Mouse (Mus musculus) ES-E14 (cell line): ENCODE results near the gene Mmp28. TPM values are rescaled to one million over a fixed set of nuclear protein-coding genes. Genes with fewer than 3 reads are reported as not detected.

Experiments used
- DNase-seq: peaks from one replicate; pipeline ENCODE4 v3.0.0-alpha.2; 2013; ENCODE audit warnings: low read depth, low spot score
- H3K27ac ChIP-seq: 2 replicates; pipeline ENCODE4 v1.5.1; 2012; ENCODE audit warnings: low read depth, mild to moderate bottlenecking, low read length, moderate library complexity, mixed read lengths; ENCODE audit not compliant: poor library complexity, insufficient read depth, severe bottlenecking
- H3K36me3 ChIP-seq: 2 replicates; pipeline ENCODE4 v1.6.1; 2012; ENCODE audit warnings: mild to moderate bottlenecking, low read length, moderate library complexity, mixed read lengths; ENCODE audit not compliant: control insufficient read depth, poor library complexity, insufficient read depth, severe bottlenecking
- H3K4me1 ChIP-seq, 2 experiments: fragments of 150-350 bp in 1 of 2; sonication (generic) in 1 of 2; 2 replicates each; pipeline ENCODE4 v1.6.1; 2012; ENCODE audit warnings: low read length in 2 of 2, mild to moderate bottlenecking in 1 of 2, mixed read lengths in 1 of 2; ENCODE audit not compliant: control insufficient read depth in 2 of 2, insufficient read depth in 2 of 2, poor library complexity in 1 of 2
- H3K4me3 ChIP-seq, 2 experiments: fragments of 150-350 bp in 1 of 2; sonication (generic) in 1 of 2; 2 replicates each; pipeline ENCODE4 v1.5.1; 2012; ENCODE audit warnings: low read length in 2 of 2, low read depth in 1 of 2, mild to moderate bottlenecking in 1 of 2, mixed read lengths in 1 of 2; ENCODE audit not compliant: insufficient read depth in 1 of 2, poor library complexity in 1 of 2, severe bottlenecking in 1 of 2
- H3K9ac ChIP-seq: 2 replicates; pipeline ENCODE4 v1.6.1; 2012; ENCODE audit warnings: low read depth, mild to moderate bottlenecking, low read length, mixed read lengths; ENCODE audit not compliant: poor library complexity, insufficient read depth, severe bottlenecking
- H3K9me3 ChIP-seq: fragments of 150-350 bp; sonication (generic); 2 replicates; pipeline ENCODE4 v1.6.1; 2012; ENCODE audit warnings: low read depth, mild to moderate bottlenecking, low read length; ENCODE audit not compliant: control insufficient read depth, insufficient read depth
- CHD2 ChIP-seq: IDR thresholded peaks from 2 replicates; pipeline ENCODE4 v1.6.1; 2014; ENCODE audit warnings: mild to moderate bottlenecking, low read depth, low read length, inconsistent platforms
- HCFC1 ChIP-seq: IDR thresholded peaks from 2 replicates; pipeline ENCODE4 v1.6.1; 2012; ENCODE audit warnings: low read length, inconsistent platforms, borderline replicate concordance; ENCODE audit not compliant: insufficient read depth
- MAFK ChIP-seq: IDR thresholded peaks from 2 replicates; pipeline ENCODE4 v1.6.1; 2014; ENCODE audit warnings: mild to moderate bottlenecking, low read depth, low read length, inconsistent platforms; ENCODE audit not compliant: insufficient read depth
- ZC3H11A ChIP-seq: IDR thresholded peaks from 2 replicates; pipeline ENCODE4 v1.6.1; 2012; ENCODE audit warnings: low read depth, mild to moderate bottlenecking, inconsistent platforms, low read length, borderline replicate concordance
- ZNF384 ChIP-seq: IDR thresholded peaks from 2 replicates; pipeline ENCODE4 v1.6.1; 2012; ENCODE audit warnings: low read depth, low read length, inconsistent platforms
- in situ Hi-C, 2 experiments: fragments of 600-800 bp; cut with MboI; formaldehyde crosslinking; loops; one replicate each; pipeline ENCODE4 v1.15.1; 2025; ENCODE audit warnings: low sequenced_read_pairs in 2 of 2, inconsistent platforms in 1 of 2; ENCODE audit not compliant: unreplicated experiment in 2 of 2
- total RNA-seq: library from RNA; depleted of rRNA; stranded (reverse); fragments of 300-350 nt; gene quantifications from 2 replicates; pipeline ENCODE4 v1.2.3, GENCODE M21; 2012

Gene Mmp28
- total RNA-seq, 1 experiment, result 1.3 TPM

DNA sequence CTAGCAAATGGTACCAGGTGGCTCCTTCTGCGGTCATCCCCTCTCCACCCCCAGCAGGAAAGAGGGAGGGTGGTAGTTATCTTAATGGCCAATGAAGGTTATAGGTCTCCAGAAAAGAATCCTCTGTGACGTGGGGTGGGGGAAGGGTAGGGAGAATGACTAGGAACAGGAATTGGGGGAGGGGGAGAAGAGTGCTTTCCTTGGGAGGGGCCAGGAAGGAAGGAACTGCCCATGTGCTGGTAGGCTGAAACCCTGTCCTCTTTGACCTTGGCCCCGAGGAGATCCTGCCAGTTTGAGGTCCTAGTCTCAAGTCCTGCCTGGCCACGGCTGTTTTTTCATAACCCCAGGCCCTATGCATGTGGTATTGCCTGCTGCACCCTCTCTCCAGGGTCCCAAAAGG, 13.6 kb downstream of the Mmp28 start:
- TF ChIP-seq ZC3H11A, result no peak
- no peak for TF ChIP-seq MAFK
- TF ChIP-seq HCFC1, result no peak
- no peak for TF ChIP-seq CHD2
- TF ChIP-seq ZNF384, result no peak
- H3K9me3 ChIP-seq, result no peaks in the 10 kb centered on the region
- no peak for DNase-seq
- H3K4me3 ChIP-seq, result no peak overlapping the region
- H3K4me1 ChIP-seq, result peaks cover 4 to 21% of the 10 kb centered on the region in 2 experiments
- H3K27ac ChIP-seq, result peak overlapping the region; percentile 70; the same call in 1 of the 2 replicates
- in situ Hi-C loops, result no loop called here
- no peaks in the 10 kb centered on the region for H3K36me3 ChIP-seq
- peak overlapping the region; percentile 61 for H3K9ac ChIP-seq

DNA sequence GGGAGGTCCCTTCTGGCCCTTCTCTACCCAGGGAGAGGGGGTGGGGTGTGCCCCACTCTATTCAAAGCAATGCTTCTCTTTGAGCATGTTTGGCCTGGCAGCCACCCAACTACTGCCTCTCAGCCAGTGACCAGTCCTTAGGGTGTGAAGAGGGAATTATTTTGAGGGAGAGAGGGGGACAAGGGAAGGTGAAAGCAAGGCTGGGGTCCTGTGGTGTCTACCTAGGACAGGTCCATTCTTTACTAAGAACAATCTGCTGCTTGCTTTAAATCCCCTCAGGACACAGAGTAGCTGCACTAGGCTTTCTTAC, 14.0 kb downstream of the Mmp28 start:
- no peak overlapping the region for H3K9ac ChIP-seq
- no peak for DNase-seq
- peaks cover 4 to 24% of the 10 kb centered on the region in 2 experiments for H3K4me1 ChIP-seq
- no peak for TF ChIP-seq ZC3H11A
- no peak for TF ChIP-seq HCFC1
- TF ChIP-seq CHD2, result no peak
- TF ChIP-seq ZNF384, result no peak
- no peak for TF ChIP-seq MAFK
- no peaks in the 10 kb centered on the region for H3K9me3 ChIP-seq
- H3K36me3 ChIP-seq, result no peaks in the 10 kb centered on the region
- in situ Hi-C loops, result no loop called here
- H3K27ac ChIP-seq, result peak overlapping the region; percentile 3; the same call in 1 of the 2 replicates
- H3K4me3 ChIP-seq, result no peak overlapping the region

GRCm38 (mm10) chr11:83448021-83448926, 14.6 kb downstream of the Mmp28 start:
- DNase-seq, result no peak
- no peak for TF ChIP-seq ZNF384
- no peak for TF ChIP-seq CHD2
- no peak for TF ChIP-seq ZC3H11A
- TF ChIP-seq HCFC1, result no peak
- no peak for TF ChIP-seq MAFK
- H3K9me3 ChIP-seq, result no peaks in the 10 kb centered on the region
- H3K4me1 ChIP-seq, result peaks cover 4 to 30% of the 10 kb centered on the region in 2 experiments
- in situ Hi-C loops, result no loop called here
- H3K36me3 ChIP-seq, result no peaks in the 10 kb centered on the region
- H3K9ac ChIP-seq, result no peak overlapping the region
- no peak overlapping the region for H3K4me3 ChIP-seq
- peak overlapping the region; percentile 3; the same call in 1 of the 2 replicates for H3K27ac ChIP-seq

GRCm38 (mm10) chr11:83447612-83448011, 15.3 kb downstream of the Mmp28 start:
- Histone ChIP-seq H3K4me3 (no peak overlapping the region), H3K4me1 (peaks cover 4 to 31% of the 10 kb centered on the region in 2 experiments), H3K9ac (no peak overlapping the region), H3K27ac (no peak overlapping the region; the same call in 1 of the 2 replicates), H3K9me3 (no peaks in the 10 kb centered on the region), H3K36me3 (no peaks in the 10 kb centered on the region)
- in situ Hi-C loops, result no loop called here
- TF ChIP-seq MAFK, result no peak
- no peak for TF ChIP-seq ZNF384
- no peak for TF ChIP-seq CHD2
- TF ChIP-seq ZC3H11A, result no peak
- TF ChIP-seq HCFC1, result no peak
- no peak for DNase-seq
